Mouse (Mus musculus): ENCODE measurements around the gene Ganab. TPM values are rescaled to one million over a fixed set of nuclear protein-coding genes. Genes with fewer than 3 reads are reported as not detected.

Ganab gene
- polyA plus RNA-seq, 1 experiment from 2014 or later = 50.0 TPM

DNA sequence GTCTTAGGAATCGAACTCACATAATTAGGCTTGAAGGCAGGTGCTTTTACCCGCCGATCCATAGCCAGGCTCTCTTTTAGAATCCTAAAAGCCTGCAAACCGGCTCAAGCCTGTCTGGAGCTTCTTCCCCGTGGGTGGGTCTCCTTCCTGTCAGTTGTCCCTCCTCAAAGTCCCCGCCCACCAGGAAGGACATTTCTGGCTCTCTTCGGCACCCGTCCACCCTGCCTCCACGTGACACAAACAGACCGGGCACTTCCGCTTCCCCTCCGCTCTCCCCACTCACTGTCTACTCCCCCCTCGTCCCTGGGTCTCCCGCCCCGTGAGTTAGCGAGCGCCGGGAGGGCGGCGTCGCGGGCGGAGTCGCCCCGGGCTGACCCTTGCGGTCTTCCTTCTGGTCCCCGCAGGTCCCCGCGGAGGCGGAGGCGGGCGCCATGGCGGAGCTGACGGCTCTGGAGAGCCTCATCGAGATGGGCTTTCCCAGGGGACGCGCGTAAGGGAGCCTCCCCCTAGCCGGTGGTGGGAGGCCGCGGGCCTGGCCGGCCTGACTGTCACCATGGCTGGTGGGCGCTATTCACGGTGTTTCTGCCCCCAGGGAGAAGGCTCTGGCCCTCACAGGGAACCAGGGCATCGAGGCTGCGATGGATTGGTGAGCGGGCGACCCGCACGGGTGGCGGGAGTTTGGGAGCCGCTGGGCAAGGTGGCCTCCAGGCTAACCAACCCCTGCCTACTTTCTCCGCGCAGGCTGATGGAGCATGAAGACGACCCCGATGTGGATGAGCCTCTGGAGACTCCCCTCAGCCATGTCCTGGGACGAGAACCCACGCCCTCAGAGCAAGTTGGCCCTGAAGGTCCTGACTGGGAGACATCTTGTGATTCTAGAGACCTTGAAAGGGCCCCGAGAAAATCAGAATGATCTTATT lies 26.3 kb upstream of the Ganab start, which contains the start of gene Ubxn1:
Gene Ubxn1 (plus strand): TSS at position 230 of the 920 bp plus-strand sequence.
- peaks cover 33% of the 10 kb centered on the region for H3K36me3 ChIP-seq
- ATAC-seq (replicated peaks; ENCODE audit: insufficient number of reproducible peaks, insufficient read depth, low FRiP score, low read depth) = peak; percentile 96
- H3K9me3 ChIP-seq (replicated peaks) = no peaks in the 10 kb centered on the region
- H3K4me3 ChIP-seq = peak within 1 kb of the TSS; percentile 83
- WGBS = under 1% methylated on average over 57 of the region's 59 CpGs
- peak within 1 kb of the TSS; percentile 87 for H3K4me2 ChIP-seq
- peak within 1 kb of the TSS; percentile 96 for H3K9ac ChIP-seq
- H3K4me1 ChIP-seq (replicated peaks) = peaks cover 9% of the 10 kb centered on the region
- peak within 1 kb of the TSS; percentile 80 for H3K27ac ChIP-seq
- no peaks in the 10 kb centered on the region for H3K27me3 ChIP-seq

DNA sequence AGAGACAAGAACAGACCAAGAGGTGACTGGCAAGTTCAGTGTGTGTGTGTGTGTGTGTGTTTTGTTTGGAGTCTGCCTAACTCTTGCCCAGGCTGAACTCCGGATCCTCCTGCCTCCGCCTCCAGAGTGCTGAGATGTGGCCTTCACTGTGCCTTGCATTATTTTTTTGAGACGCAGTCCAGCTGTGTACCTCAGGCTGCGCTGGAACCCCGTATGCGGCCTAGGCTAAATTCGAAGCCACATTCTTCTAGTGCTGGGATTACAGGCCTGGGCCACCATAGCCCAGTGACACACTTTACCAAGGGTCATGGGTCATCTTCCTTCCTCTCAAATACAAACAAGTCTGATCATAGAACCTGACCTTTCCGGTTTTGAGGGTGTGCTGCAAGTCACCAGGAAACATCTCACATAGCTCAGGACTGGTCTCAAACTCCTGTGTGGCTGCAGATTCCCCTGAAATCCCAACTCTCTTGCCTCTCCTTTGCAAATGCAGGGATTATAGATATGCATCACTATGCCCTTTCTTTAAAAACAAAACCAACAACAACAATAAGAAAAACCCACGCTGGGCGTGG lies 25.5 kb upstream of the Ganab start:
- H3K27ac ChIP-seq = peak overlapping the region; percentile 80
- H3K4me2 ChIP-seq = peak overlapping the region; percentile 87
- no peaks in the 10 kb centered on the region for H3K9me3 ChIP-seq (replicated peaks)
- H3K4me3 ChIP-seq = peak overlapping the region; percentile 83
- H3K27me3 ChIP-seq = no peaks in the 10 kb centered on the region
- no peak for ATAC-seq (replicated peaks; ENCODE audit: insufficient number of reproducible peaks, insufficient read depth, low FRiP score, low read depth)
- H3K36me3 ChIP-seq = peaks cover 38% of the 10 kb centered on the region
- H3K9ac ChIP-seq = peak overlapping the region; percentile 96
- H3K4me1 ChIP-seq (replicated peaks) = peaks cover 9% of the 10 kb centered on the region
- WGBS = 67% methylated on average over 10 of the region's 10 CpGs

- H3K4me1 ChIP-seq (replicated peaks) = peaks cover 19% of the 10 kb centered on the region
- no peak for ATAC-seq (replicated peaks; ENCODE audit: insufficient number of reproducible peaks, insufficient read depth, low FRiP score, low read depth)
- no peak overlapping the region for H3K4me3 ChIP-seq
- 88% methylated on average over 7 of the region's 7 CpGs for WGBS
- H3K9ac ChIP-seq = no peak overlapping the region
- no peaks in the 10 kb centered on the region for H3K27me3 ChIP-seq
- H3K36me3 ChIP-seq = peaks cover 41% of the 10 kb centered on the region
- no peak overlapping the region for H3K27ac ChIP-seq
- no peaks in the 10 kb centered on the region for H3K9me3 ChIP-seq (replicated peaks)
- H3K4me2 ChIP-seq = no peak overlapping the region
Measured at GRCm38 (mm10) chr19:8875031-8875430, 22.8 kb upstream of the Ganab start.

DNA sequence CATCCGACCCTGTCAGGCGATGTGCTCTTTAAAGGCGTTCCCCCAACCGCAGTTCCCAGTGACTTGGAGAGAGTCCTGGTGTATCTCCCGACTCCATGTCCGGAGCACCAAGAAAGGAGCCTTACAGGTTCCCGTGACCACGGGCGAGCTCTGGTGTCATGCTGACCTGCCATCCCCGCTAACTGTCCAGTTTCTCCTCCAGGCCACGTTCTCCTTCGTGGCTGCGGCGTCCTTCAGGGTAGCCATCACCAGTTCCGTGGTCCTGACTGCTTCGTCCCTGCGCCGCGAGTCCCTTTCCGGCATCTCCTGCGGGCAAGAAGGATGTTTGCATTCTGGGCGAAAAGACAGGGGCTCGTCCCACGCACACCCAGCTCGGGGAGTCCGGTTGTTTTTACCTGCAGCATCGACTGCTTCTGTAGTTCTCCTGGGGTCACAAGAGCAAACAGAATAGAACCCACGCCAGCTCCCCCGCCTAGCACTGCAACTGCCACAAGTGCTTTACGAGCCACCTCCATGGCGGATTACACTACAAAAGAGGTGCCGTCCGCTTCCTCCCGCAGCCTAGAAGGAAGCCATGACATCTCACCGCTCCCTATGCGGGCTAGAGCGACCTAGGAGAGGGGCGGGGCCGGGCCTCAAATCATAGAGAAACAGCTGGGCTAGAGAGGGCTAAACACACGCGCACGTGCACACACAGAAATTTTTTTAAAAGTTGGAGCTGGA lies 17.4 kb upstream of the Ganab start, which contains the start of gene Uqcc3:
Gene Uqcc3 (minus strand): TSS at position 613 of the 723 bp plus-strand sequence.
- H3K27ac ChIP-seq = peak within 1 kb of the TSS; percentile 89
- under 1% methylated on average over 42 of the region's 42 CpGs for WGBS

DNA sequence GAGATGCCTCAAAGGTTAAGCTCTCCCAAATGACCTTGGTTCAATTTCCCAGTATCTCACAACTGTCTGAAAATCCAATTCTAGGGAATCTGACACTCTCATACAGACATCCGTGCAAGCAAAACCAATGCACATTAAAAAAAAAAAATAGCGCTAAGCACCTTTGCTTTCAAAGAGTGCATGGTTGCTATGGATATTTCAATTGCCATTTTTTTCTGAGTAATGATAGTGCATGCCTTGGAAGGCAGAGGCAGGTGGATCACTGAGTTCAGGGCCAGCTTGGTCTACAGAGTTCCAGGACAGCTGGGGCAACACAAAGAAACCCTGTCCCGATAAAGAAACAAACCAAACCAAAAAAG lies 16.9 kb upstream of the Ganab start:
- no peak for ATAC-seq (replicated peaks; ENCODE audit: insufficient number of reproducible peaks, insufficient read depth, low FRiP score, low read depth)

More for the DNA sequence above, 17.4 kb upstream of the Ganab start, which contains the start of gene Uqcc3:
- Histone ChIP-seq H3K36me3 (peaks cover 17% of the 10 kb centered on the region), H3K4me2 (peak within 1 kb of the TSS; percentile 84), H3K27me3 (no peaks in the 10 kb centered on the region), H3K9me3 (replicated peaks) (no peaks in the 10 kb centered on the region), H3K9ac (peak within 1 kb of the TSS; percentile 75), H3K4me1 (replicated peaks) (peaks cover 15% of the 10 kb centered on the region), H3K4me3 (peak within 1 kb of the TSS; percentile 79)
- ATAC-seq (replicated peaks; ENCODE audit: insufficient number of reproducible peaks, insufficient read depth, low FRiP score, low read depth) = peak; percentile 94

GRCm38 (mm10) chr19:8883616-8884015 lies 14.3 kb upstream of the Ganab start, which contains the start of the genes Lbhd1 and Gm49403:
Lbhd1 (plus strand) TSS chr19:8883732.
Gm49403 (plus strand) TSS chr19:8883930.
- H3K27me3 ChIP-seq = no peaks in the 10 kb centered on the region
- H3K4me1 ChIP-seq (replicated peaks) = peaks cover 22% of the 10 kb centered on the region
- H3K4me3 ChIP-seq = no peak within 1 kb of the TSS
- no peaks in the 10 kb centered on the region for H3K36me3 ChIP-seq
- H3K9me3 ChIP-seq (replicated peaks) = no peaks in the 10 kb centered on the region
- H3K4me2 ChIP-seq = no peak within 1 kb of the TSS
- no peak within 1 kb of the TSS for H3K9ac ChIP-seq
- 61% methylated on average over 3 of the region's 3 CpGs for WGBS
- no peak for ATAC-seq (replicated peaks; ENCODE audit: insufficient number of reproducible peaks, insufficient read depth, low FRiP score, low read depth)
- H3K27ac ChIP-seq = no peak within 1 kb of the TSS

More for the DNA sequence above, 16.9 kb upstream of the Ganab start:
- WGBS = 9% methylated on average over 3 of the region's 3 CpGs
- Histone ChIP-seq H3K27ac (peak overlapping the region; percentile 89), H3K4me1 (replicated peaks) (peaks cover 15% of the 10 kb centered on the region), H3K36me3 (peaks cover 11% of the 10 kb centered on the region; the same call in 1 of the 2 replicates), H3K27me3 (no peaks in the 10 kb centered on the region), H3K4me2 (peak overlapping the region; percentile 84), H3K9me3 (replicated peaks) (no peaks in the 10 kb centered on the region), H3K9ac (peak overlapping the region; percentile 75), H3K4me3 (peak overlapping the region; percentile 79)

- Histone ChIP-seq H3K27me3 (no peaks in the 10 kb centered on the region), H3K4me1 (replicated peaks) (peaks cover 7% of the 10 kb centered on the region), H3K9me3 (replicated peaks) (no peaks in the 10 kb centered on the region), H3K9ac (no peak overlapping the region; the same call in 1 of the 2 replicates), H3K4me3 (no peak overlapping the region), H3K36me3 (peaks cover 9% of the 10 kb centered on the region; the same call in 1 of the 2 replicates), H3K4me2 (no peak overlapping the region), H3K27ac (no peak overlapping the region)
- WGBS = 45% methylated on average over 1 of the region's 1 CpGs
- ATAC-seq (replicated peaks; ENCODE audit: insufficient number of reproducible peaks, insufficient read depth, low FRiP score, low read depth) = no peak
Measured at GRCm38 (mm10) chr19:8886916-8887584, 10.8 kb upstream of the Ganab start.

DNA sequence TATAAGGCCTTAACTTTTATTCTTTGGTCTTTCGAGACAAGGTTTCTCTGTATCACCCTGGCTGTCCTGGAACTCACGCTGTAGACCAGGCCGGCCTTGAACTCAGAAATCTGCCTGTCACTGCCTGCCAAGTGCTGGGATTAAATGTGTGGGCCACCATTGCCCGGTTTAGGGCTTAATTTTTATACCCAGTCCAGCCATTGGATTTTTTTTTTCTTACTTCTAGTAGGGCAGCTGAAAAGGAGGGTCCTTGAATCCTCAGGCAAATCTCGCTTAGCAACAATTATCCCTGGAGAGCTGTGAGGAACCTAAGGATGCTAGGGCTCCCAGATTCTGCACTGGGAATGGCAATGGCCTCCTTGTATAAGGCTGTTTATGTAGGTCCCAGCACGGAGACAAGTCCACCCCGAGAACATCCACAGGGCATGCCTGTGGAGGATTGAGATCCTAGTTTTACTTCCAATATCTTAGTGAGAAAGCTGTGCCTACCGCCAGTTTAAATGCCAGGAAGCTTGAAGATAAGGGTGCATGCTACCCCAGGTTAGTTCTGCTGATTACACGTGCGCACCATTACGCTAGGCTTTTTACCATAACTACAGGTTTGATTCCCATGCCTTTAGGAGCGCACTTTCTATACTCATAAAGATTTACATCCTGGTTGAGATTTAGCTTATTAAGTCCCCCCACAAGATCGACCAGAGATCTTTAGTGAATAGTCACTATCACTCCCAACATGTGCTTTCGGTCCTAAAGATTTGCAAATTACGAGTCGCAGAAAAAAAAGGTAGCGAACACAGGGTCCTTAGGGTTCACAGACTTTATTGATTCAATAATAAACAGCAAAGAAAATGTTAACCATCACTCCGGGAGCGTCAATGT lies 10.0 kb upstream of the Ganab start:
- peaks cover 9% of the 10 kb centered on the region; the same call in 1 of the 2 replicates for H3K36me3 ChIP-seq
- H3K9ac ChIP-seq = peak overlapping the region; percentile 86
- no peak for ATAC-seq (replicated peaks; ENCODE audit: insufficient number of reproducible peaks, insufficient read depth, low FRiP score, low read depth)
- WGBS = 16% methylated on average over 19 of the region's 19 CpGs
- H3K4me2 ChIP-seq = peak overlapping the region; percentile 81
- peak overlapping the region; percentile 84 for H3K4me3 ChIP-seq
- H3K27me3 ChIP-seq = no peaks in the 10 kb centered on the region
- peak overlapping the region; percentile 86 for H3K27ac ChIP-seq
- peaks cover 7% of the 10 kb centered on the region for H3K4me1 ChIP-seq (replicated peaks)
- H3K9me3 ChIP-seq (replicated peaks) = no peaks in the 10 kb centered on the region

DNA sequence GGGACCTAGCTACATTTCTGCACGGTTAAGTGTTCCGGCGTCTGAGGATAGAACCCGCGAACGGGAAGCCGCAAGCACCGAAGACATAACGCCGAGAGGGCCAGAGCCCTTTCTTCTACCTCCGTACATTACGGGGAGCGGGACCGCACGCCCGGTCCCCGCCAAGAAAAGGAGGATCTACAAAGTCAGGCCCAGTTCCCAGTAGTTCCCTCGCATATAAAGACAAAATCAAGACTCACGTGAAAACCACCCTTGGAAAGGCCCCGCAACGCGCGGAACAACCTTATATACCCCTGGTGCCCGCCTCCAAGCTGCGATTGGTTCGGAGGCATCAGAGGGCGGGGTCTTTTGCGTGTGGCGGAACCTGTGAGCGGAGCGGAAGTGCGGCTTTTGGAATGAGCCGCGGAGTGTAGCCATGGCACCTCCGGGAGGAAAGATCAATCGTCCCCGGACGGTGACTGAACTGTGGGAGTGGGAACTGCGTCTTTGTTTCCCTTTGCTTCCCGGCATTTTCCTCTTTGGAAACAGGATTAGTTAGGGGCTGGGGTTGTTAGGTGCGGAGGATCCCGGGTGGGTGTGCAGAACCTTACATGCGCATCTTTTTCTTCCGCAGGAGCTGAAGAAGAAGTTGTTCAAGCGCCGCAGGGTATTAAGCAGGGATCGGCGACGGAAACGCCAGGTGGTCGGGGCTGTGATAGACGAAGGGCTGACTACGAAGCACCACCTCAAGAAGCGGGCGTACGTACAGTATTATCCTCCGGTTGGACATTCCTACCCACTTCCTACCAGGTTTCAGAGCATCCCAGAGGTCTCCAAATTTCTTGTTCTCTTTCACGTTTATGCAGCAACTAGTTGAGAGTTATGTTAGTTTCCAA lies 9.1 kb upstream of the Ganab start, which contains the start of the genes 1810009A15Rik and Gm49416:
Gene 1810009A15Rik (plus strand): TSS at position 343 of the 875 bp plus-strand sequence.
Gene Gm49416 (plus strand): TSS at position 416 of the 875 bp plus-strand sequence.
- Histone ChIP-seq H3K27me3 (no peaks in the 10 kb centered on the region), H3K9ac (peak within 1 kb of the TSS; percentile 86), H3K4me1 (replicated peaks) (peaks cover 12% of the 10 kb centered on the region), H3K9me3 (replicated peaks) (no peaks in the 10 kb centered on the region), H3K4me3 (peak within 1 kb of the TSS; percentile 84), H3K36me3 (peaks cover 9% of the 10 kb centered on the region; the same call in 1 of the 2 replicates), H3K27ac (peak within 1 kb of the TSS; percentile 86), H3K4me2 (peak within 1 kb of the TSS; percentile 81)
- peak; percentile 93 for ATAC-seq (replicated peaks; ENCODE audit: insufficient number of reproducible peaks, insufficient read depth, low FRiP score, low read depth)
- WGBS = under 1% methylated on average over 58 of the region's 58 CpGs

Measured in heart, embryonic 15.5 days (tissue).